In genomic region chr10:17947175-17947906, GRCm38 (mm10) we compare ENCODE assay signal across 8 mouse cellular contexts. TPM values are rescaled to one million over a fixed set of nuclear protein-coding genes. Genes with fewer than 3 reads are reported as not detected.
DNase-seq lines count a peak whose midpoint lies in the region; ATAC-seq and TF ChIP-seq lines count a peak whose summit lies in the region.

No protein-coding gene starts in this region.

- TF ChIP-seq POLR2A in lung, adult 2 months (IDR thresholded peaks at IDR 0.05; ENCODE audit: borderline replicate concordance, extremely low read depth, low read depth, low read length), result no peak
- TF ChIP-seq POLR2A in testis, adult 2 months (IDR thresholded peaks at IDR 0.05; ENCODE audit: control insufficient read depth, low read depth, low read length), result no peak

- no peaks in the 10 kb centered on the region for H3K9me3 ChIP-seq in forebrain, embryonic 14.5 days (replicated peaks; ENCODE audit: control insufficient read depth, low read length)
- no peaks in the 10 kb centered on the region for H3K9me3 ChIP-seq in neural tube, embryonic 14.5 days (ENCODE audit: control insufficient read depth, low read length)

- H3K4me1 ChIP-seq in forebrain, embryonic 14.5 days (ENCODE audit: control insufficient read depth, insufficient read depth, low read length), result peaks cover 10% of the 10 kb centered on the region
- H3K4me1 ChIP-seq in lung, adult 2 months (ENCODE audit: control insufficient read depth, insufficient read depth, low read length), result peaks cover 4% of the 10 kb centered on the region; the same call in 1 of the 2 replicates
- H3K4me1 ChIP-seq in neural tube, embryonic 14.5 days (ENCODE audit: control insufficient read depth, insufficient read depth, low read length), result peaks cover 8% of the 10 kb centered on the region
- H3K4me1 ChIP-seq in testis, adult 2 months (ENCODE audit: control insufficient read depth, insufficient read depth, low read length), result peaks cover 3% of the 10 kb centered on the region

- H3K4me3 ChIP-seq in forebrain, embryonic 14.5 days (ENCODE audit: low read depth, low read length), result peak overlapping the region; percentile 81
- peak overlapping the region; percentile 73 for H3K4me3 ChIP-seq in lung, adult 2 months (replicated peaks; ENCODE audit: extremely low read depth, low read depth, low read length)
- peak overlapping the region; percentile 83 for H3K4me3 ChIP-seq in neural tube, embryonic 14.5 days (ENCODE audit: low read depth, low read length)
- peak overlapping the region; percentile 96 for H3K4me3 ChIP-seq in testis, adult 2 months (ENCODE audit: control insufficient read depth, low read depth, low read length)

- DNase-seq in ES-CJ7 (ENCODE audit: low read depth, low spot score), result peak; percentile 22
- peak; percentile 63 for DNase-seq in cerebellum, adult 11 months
- peak; percentile 46 for DNase-seq in forebrain, embryonic 14.5 days (ENCODE audit: low spot score)
- peak; percentile 75 to 82 for DNase-seq in heart, postnatal 14 days
- DNase-seq in layer of hippocampus, adult 18-20 months (ENCODE audit: low spot score in 2 of 2), result peak; percentile 37 to 66
- DNase-seq in lung, adult 2 months, result peak; percentile 66

- WGBS in forebrain, embryonic 14.5 days, result under 1% methylated on average over 62 of the region's 110 CpGs
- WGBS in lung, adult 2 months, result 4% methylated on average over 108 of the region's 110 CpGs
- 0% methylated on average over 24 of the region's 110 CpGs for WGBS in neural tube, embryonic 14.5 days

- TF ChIP-seq CTCF in lung, adult 2 months (IDR thresholded peaks at IDR 0.05; ENCODE audit: insufficient read depth, low read length), result no peak
- TF ChIP-seq CTCF in testis, adult 2 months (IDR thresholded peaks at IDR 0.05; ENCODE audit: control insufficient read depth, insufficient read depth, insufficient replicate concordance, low read depth, low read length), result no peak

- intact Hi-C loops in heart, postnatal 14 days (cut with DNase I), result loop anchor here (2.0 to 10.0 kb wide), 2 partner anchors 75 to 213 kb away; partner anchors contain the start of gene Abracl

- H3K9ac ChIP-seq in forebrain, embryonic 14.5 days (ENCODE audit: low read length), result peak overlapping the region; percentile 89
- H3K9ac ChIP-seq in neural tube, embryonic 14.5 days (replicated peaks; ENCODE audit: low read depth, low read length), result peak overlapping the region; percentile 93

- peak overlapping the region; percentile 57 for H3K4me2 ChIP-seq in forebrain, embryonic 14.5 days (ENCODE audit: low read length)
- peak overlapping the region; percentile 52 for H3K4me2 ChIP-seq in neural tube, embryonic 14.5 days (ENCODE audit: low read depth, low read length)

- H3K27me3 ChIP-seq in forebrain, embryonic 14.5 days (replicated peaks; ENCODE audit: control insufficient read depth, insufficient read depth, low read length), result no peaks in the 10 kb centered on the region
- no peaks in the 10 kb centered on the region for H3K27me3 ChIP-seq in neural tube, embryonic 14.5 days (ENCODE audit: control insufficient read depth, insufficient read depth, low read length)
- H3K27me3 ChIP-seq in testis, adult 2 months (ENCODE audit: control insufficient read depth, insufficient read depth, low read length), result no peaks in the 10 kb centered on the region

- no peaks in the 10 kb centered on the region for H3K36me3 ChIP-seq in forebrain, embryonic 14.5 days (ENCODE audit: control insufficient read depth, insufficient read depth, low read length)
- no peaks in the 10 kb centered on the region for H3K36me3 ChIP-seq in neural tube, embryonic 14.5 days (ENCODE audit: control insufficient read depth, insufficient read depth, low read length)
- H3K36me3 ChIP-seq in testis, adult 2 months (ENCODE audit: control insufficient read depth, insufficient read depth, low read length), result no peaks in the 10 kb centered on the region

- ATAC-seq in forebrain, embryonic 14.5 days, result peak; percentile 68
- ATAC-seq in neural tube, embryonic 14.5 days (ENCODE audit: low read depth), result peak; percentile 78

- H3K27ac ChIP-seq in forebrain, embryonic 14.5 days (ENCODE audit: low read depth, low read length), result peak overlapping the region; percentile 87
- H3K27ac ChIP-seq in neural tube, embryonic 14.5 days (ENCODE audit: low read depth, low read length), result peak overlapping the region; percentile 92
- H3K27ac ChIP-seq in testis, adult 2 months (ENCODE audit: control insufficient read depth, insufficient read depth, low read depth, low read length), result peak overlapping the region; percentile 90

RNA-seq across cellular contexts. Expression of gene Heca, which starts 0.5 kb away (rescaled TPM):
- polyA plus RNA-seq in forebrain, embryonic 14.5 days (2014; fragmentation: Nextera tagmentation; extraction: Ambion mirVana), result 7.1 and 7.2 TPM in 2 replicates
- 10 to 100 TPM; 25.9 to 26.7 TPM for total RNA-seq in heart, postnatal 14 days (2021)
- total RNA-seq in layer of hippocampus, adult 18-20 months (2021), result 10 to 100 TPM; 28.9 to 33.0 TPM
- 23.1 and 30.9 TPM in 2 replicates for polyA plus RNA-seq in lung, adult 2 months (2012; rRNA removed)
- polyA plus RNA-seq in neural tube, embryonic 14.5 days (2014; fragmentation: Nextera tagmentation; extraction: Ambion mirVana), result 8.5 and 8.6 TPM in 2 replicates
- polyA plus RNA-seq in testis, adult 2 months (2012; rRNA removed), result 9.7 and 10.9 TPM in 2 replicates

Comparison
In these comparisons a context has a peak if more than half of its experiments do, and no peak if none do; other contexts are left out.
1. Peak in every context shown above with its lines: DNase-seq, ATAC-seq, H3K4me3 ChIP-seq and H3K27ac ChIP-seq.
2. DNase-seq: peak in every context shown above with its lines; median percentile 78 in heart, postnatal 14 days; 66 in lung, adult 2 months; 63 in cerebellum, adult 11 months; 52 in layer of hippocampus, adult 18-20 months; 46 in forebrain, embryonic 14.5 days; 22 in ES-CJ7.